In the genomic region with DNA sequence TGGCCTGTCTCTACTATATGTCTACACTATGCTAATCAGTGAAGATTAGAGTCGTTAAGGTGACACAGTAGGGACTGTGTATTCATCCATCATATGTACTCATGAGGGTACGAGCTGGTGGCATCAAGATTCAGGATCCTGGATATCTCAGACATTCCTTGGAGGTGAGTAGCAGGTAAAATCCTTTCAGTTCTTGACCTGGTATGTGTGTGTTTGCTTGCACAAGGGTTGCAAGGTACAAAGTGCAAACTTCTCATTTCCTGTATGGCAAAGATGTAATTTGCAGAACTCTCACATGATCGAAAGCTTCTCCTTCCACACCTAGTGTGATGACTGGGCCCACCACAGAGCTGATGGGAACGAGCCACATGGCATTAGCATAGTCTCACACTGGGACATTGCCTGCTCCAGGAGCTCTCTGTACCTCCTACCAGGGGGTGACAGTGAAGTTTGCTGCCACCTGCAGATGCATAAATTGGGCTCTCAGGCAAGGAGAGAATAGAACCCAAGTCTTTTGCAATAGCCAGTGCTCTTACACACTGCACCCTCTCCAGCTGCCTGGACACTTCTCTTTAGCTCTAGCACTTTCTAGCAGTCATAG, we compare ENCODE assay signal across 24 mouse cellular contexts. TPM values are rescaled to one million over a fixed set of nuclear protein-coding genes. Genes with fewer than 3 reads are reported as not detected.
DNase-seq lines count a peak whose midpoint lies in the region; ATAC-seq and TF ChIP-seq lines count a peak whose summit lies in the region.
"Had no signal": no experiment of that assay in that cellular context is flagged by ENCODE, and none has a peak within 500 bp of the region (broad histone marks: within the 10 kb centered on the region; RNA-seq: fewer than 3 reads in every experiment).

No protein-coding gene starts in this region.

- no peak overlapping the region for H3K9ac ChIP-seq in liver, adult 2 months (ENCODE audit: low read depth, low read length)
- no peak overlapping the region for H3K9ac ChIP-seq in intestine, embryonic 16.5 days (ENCODE audit: low read depth, low read length)
- no peak overlapping the region for H3K9ac ChIP-seq in liver, embryonic 16.5 days (ENCODE audit: low read depth, low read length)
- H3K9ac ChIP-seq: forebrain, embryonic 13.5 days; limb, embryonic 12.5 days; lung, embryonic 15.5 days; midbrain, embryonic 12.5 days; stomach, embryonic 15.5 days had no signal

- H3K4me1 ChIP-seq in liver, adult 2 months (ENCODE audit: control insufficient read depth, insufficient read depth, low read length), result no peaks in the 10 kb centered on the region
- 0 out of 2 replicates have a peak, but pooled peaks cover 5% of the 10 kb centered on the region for H3K4me1 ChIP-seq in intestine, embryonic 16.5 days (ENCODE audit: control insufficient read depth, insufficient read depth, low read length)
- no peaks in the 10 kb centered on the region for H3K4me1 ChIP-seq in liver, embryonic 16.5 days (ENCODE audit: control insufficient read depth, low read depth, low read length)
- H3K4me1 ChIP-seq: embryonic facial prominence, embryonic 10.5 days; forebrain, embryonic 13.5 days; hindbrain, embryonic 10.5 days; limb, embryonic 12.5 days; lung, embryonic 15.5 days; midbrain, embryonic 12.5 days; stomach, embryonic 15.5 days had no signal

- no peaks in the 10 kb centered on the region for H3K27me3 ChIP-seq in liver, adult 2 months (ENCODE audit: control insufficient read depth, insufficient read depth, low read length)
- H3K27me3 ChIP-seq in intestine, embryonic 16.5 days (replicated peaks; ENCODE audit: control insufficient read depth, insufficient read depth, low read length), result no peaks in the 10 kb centered on the region
- H3K27me3 ChIP-seq in liver, embryonic 16.5 days (ENCODE audit: control insufficient read depth, insufficient read depth, low read depth, low read length), result no peaks in the 10 kb centered on the region
- H3K27me3 ChIP-seq: forebrain, embryonic 13.5 days; limb, embryonic 12.5 days; lung, embryonic 15.5 days; midbrain, embryonic 12.5 days; Patski; stomach, embryonic 15.5 days had no signal

- no peaks in the 10 kb centered on the region for H3K79me2 ChIP-seq in liver, adult 2 months (ENCODE audit: control insufficient read depth, insufficient read depth, low read length)

- H3K4me2 ChIP-seq in intestine, embryonic 16.5 days (ENCODE audit: low read depth, low read length), result no peak overlapping the region
- no peak overlapping the region for H3K4me2 ChIP-seq in liver, embryonic 16.5 days (ENCODE audit: low read depth, low read length)
- H3K4me2 ChIP-seq: forebrain, embryonic 13.5 days; limb, embryonic 12.5 days; lung, embryonic 15.5 days; midbrain, embryonic 12.5 days; stomach, embryonic 15.5 days had no signal

- no peak overlapping the region for H3K27ac ChIP-seq in liver, adult 2 months (replicated peaks; ENCODE audit: insufficient read depth, low read depth, low read length)
- peak overlapping the region; percentile 12; the same call in 1 of the 2 replicates for H3K27ac ChIP-seq in intestine, embryonic 16.5 days (ENCODE audit: low read length)
- H3K27ac ChIP-seq in liver, embryonic 16.5 days (ENCODE audit: low read length), result no peak overlapping the region
- H3K27ac ChIP-seq: embryonic facial prominence, embryonic 10.5 days; forebrain, embryonic 13.5 days; hindbrain, embryonic 10.5 days; limb, embryonic 12.5 days; lung, embryonic 15.5 days; midbrain, embryonic 12.5 days; stomach, embryonic 15.5 days had no signal

- TF ChIP-seq CTCF in liver, adult 2 months (IDR thresholded peaks at IDR 0.05; ENCODE audit: low read depth, low read length), result no peak

- 62% methylated on average over 4 of the region's 4 CpGs for WGBS in liver, adult 2 months
- WGBS in intestine, embryonic 16.5 days, result 52% methylated on average over 4 of the region's 4 CpGs
- WGBS in liver, embryonic 16.5 days (ENCODE audit: insufficient replicate concordance), result 75% methylated on average over 4 of the region's 4 CpGs

- peaks cover 36% of the 10 kb centered on the region for H3K36me3 ChIP-seq in liver, adult 2 months (ENCODE audit: control insufficient read depth, insufficient read depth, low read length)
- peaks cover 9% of the 10 kb centered on the region; the same call in 1 of the 2 replicates for H3K36me3 ChIP-seq in intestine, embryonic 16.5 days (ENCODE audit: control insufficient read depth, insufficient read depth, low read length)
- H3K36me3 ChIP-seq in liver, embryonic 16.5 days (ENCODE audit: control insufficient read depth, insufficient read depth), result peaks cover 31% of the 10 kb centered on the region

- ATAC-seq in intestine, embryonic 16.5 days, result peak; percentile 87
- ATAC-seq in liver, embryonic 16.5 days (ENCODE audit: low read depth), result peak; percentile 40
- no peak for ATAC-seq in frontal cortex, adult (ENCODE audit: low TSS enrichment)
- ATAC-seq: Patski had no signal

- intact Hi-C loops in left cerebral cortex, postnatal 4 days (cut with DNase I), result no loop called here

- no peaks in the 10 kb centered on the region for H3K9me3 ChIP-seq in intestine, embryonic 16.5 days (ENCODE audit: control insufficient read depth, low read length)
- H3K9me3 ChIP-seq in liver, embryonic 16.5 days (replicated peaks; ENCODE audit: control insufficient read depth, low read length), result no peaks in the 10 kb centered on the region
- H3K9me3 ChIP-seq: embryonic facial prominence, embryonic 10.5 days; forebrain, embryonic 13.5 days; hindbrain, embryonic 10.5 days; limb, embryonic 12.5 days; lung, embryonic 15.5 days; midbrain, embryonic 12.5 days; stomach, embryonic 15.5 days had no signal

- peak; percentile 53 for DNase-seq in liver, adult 2 months (ENCODE audit: extremely low read depth, low read depth, low spot score)
- no peak for DNase-seq in liver
- DNase-seq in cerebellum, adult 11 months, result no peak
- no peak for DNase-seq in left cerebral cortex, postnatal 4 days
- DNase-seq: cerebellum, adult 2 months; gastrocnemius, postnatal 36 days; right cerebral cortex, postnatal 25 days had no signal

- H3K4me3 ChIP-seq in liver, adult 2 months (ENCODE audit: insufficient read depth, low read depth, low read length), result no peak overlapping the region
- no peak overlapping the region for H3K4me3 ChIP-seq in intestine, embryonic 16.5 days (ENCODE audit: low read length)
- no peak overlapping the region for H3K4me3 ChIP-seq in liver, embryonic 16.5 days (ENCODE audit: low read depth, low read length)
- H3K4me3 ChIP-seq: embryonic facial prominence, embryonic 10.5 days; forebrain, embryonic 13.5 days; hindbrain, embryonic 10.5 days; limb, embryonic 12.5 days; lung, embryonic 15.5 days; midbrain, embryonic 12.5 days; stomach, embryonic 15.5 days had no signal

- no peak for TF ChIP-seq POLR2A in liver, adult 2 months (IDR thresholded peaks at IDR 0.05; ENCODE audit: extremely low read depth, insufficient read depth, low read length)

RNA-seq across cellular contexts. Expression of a gene that starts 1.4 kb away (rescaled TPM):
- not detected in 2 replicates for total RNA-seq in liver, adult 2 months (2014; rRNA removed)
- not detected in 2 replicates for polyA plus RNA-seq in liver, adult 2 months (2012; rRNA removed)
- not detected in 2 replicates for polyA plus RNA-seq in intestine, embryonic 16.5 days (2015; fragmentation: Nextera tagmentation; extraction: Ambion mirVana)
- not detected in 2 replicates for polyA plus RNA-seq in liver, embryonic 16.5 days (2015; fragmentation: Nextera tagmentation; extraction: Ambion mirVana)
- total RNA-seq in left cerebral cortex, postnatal 4 days (2021), result under 1 TPM; 0.14 to 0.34 TPM
- total RNA-seq: common myeloid progenitor, adult 5-6 weeks had no signal
- polyA plus RNA-seq: forebrain, embryonic 13.5 days; hindbrain, embryonic 10.5 days; kidney, embryonic 16.5 days; large intestine, adult 2 months; limb, embryonic 12.5 days; lung, embryonic 15.5 days; midbrain, embryonic 12.5 days; neural tube, embryonic 14.5 days; Patski; thymus, postnatal 0 days had no signal

RNA-seq across cellular contexts. Expression of a gene that starts 59.5 kb away (rescaled TPM):
- total RNA-seq in liver, adult 2 months (2014; rRNA removed), result not detected in 2 replicates
- not detected in 2 replicates for polyA plus RNA-seq in liver, adult 2 months (2012; rRNA removed)
- polyA plus RNA-seq in intestine, embryonic 16.5 days (2015; fragmentation: Nextera tagmentation; extraction: Ambion mirVana), result not detected in 2 replicates
- polyA plus RNA-seq in liver, embryonic 16.5 days (2015; fragmentation: Nextera tagmentation; extraction: Ambion mirVana), result 0.08 and 0.13 TPM in 2 replicates
- under 1 TPM in 1 of 2 experiments, not detected in 1; 0.30 TPM for total RNA-seq in left cerebral cortex, postnatal 4 days (2021)
- total RNA-seq: common myeloid progenitor, adult 5-6 weeks; gastrocnemius, postnatal 36 days; layer of hippocampus, postnatal 10 days had no signal
- polyA plus RNA-seq: cerebellum, adult 2 months; forebrain, embryonic 13.5 days; kidney, embryonic 16.5 days; large intestine, adult 2 months; lung, embryonic 15.5 days had no signal

RNA-seq across cellular contexts. Expression of a gene that starts 59.8 kb away (rescaled TPM):
- total RNA-seq in liver, adult 2 months (2014; rRNA removed), result 34.3 and 37.0 TPM in 2 replicates
- polyA plus RNA-seq in liver, adult 2 months (2012; rRNA removed), result 5.2 and 5.9 TPM in 2 replicates
- polyA plus RNA-seq in intestine, embryonic 16.5 days (2015; fragmentation: Nextera tagmentation; extraction: Ambion mirVana), result 12.3 and 12.9 TPM in 2 replicates
- polyA plus RNA-seq in liver, embryonic 16.5 days (2015; fragmentation: Nextera tagmentation; extraction: Ambion mirVana), result 14.4 and 14.9 TPM in 2 replicates
- total RNA-seq in left cerebral cortex, postnatal 4 days (2021), result 10 to 100 TPM; 37.3 to 40.5 TPM
